Mouse (Mus musculus) midbrain, embryonic 15.5 days (tissue): ENCODE measurements around the gene Prr5l. TPM values are rescaled to one million over a fixed set of nuclear protein-coding genes. Genes with fewer than 3 reads are reported as not detected.
A peak's percentile ranks its signal among the peaks of the same experiment; 100 is the strongest.

Source experiments
- ATAC-seq: fragments of 200-750 bp; cut with Nextera tagmentation; replicated peaks from 2 replicates; pipeline ENCODE4 v1.8.0; 2017; ENCODE audit warnings: moderate TSS enrichment
- H3K27ac ChIP-seq: fragments of 300-500 bp; sonication (generic); 2 replicates; pipeline ENCODE4 v1.5.1; 2015; ENCODE audit warnings: mild to moderate bottlenecking, inconsistent platforms
- H3K27me3 ChIP-seq: fragments of 300-500 bp; sonication (generic); replicated peaks from 2 replicates; pipeline ENCODE4 v1.6.1; 2015; ENCODE audit warnings: inconsistent platforms
- H3K36me3 ChIP-seq: fragments of 300-500 bp; sonication (generic); replicated peaks from 2 replicates; pipeline ENCODE4 v1.6.1; 2015; ENCODE audit warnings: inconsistent platforms
- H3K4me1 ChIP-seq: fragments of 300-500 bp; sonication (generic); 2 replicates; pipeline ENCODE4 v1.6.1; 2015; ENCODE audit warnings: inconsistent platforms
- H3K4me2 ChIP-seq: fragments of 300-500 bp; sonication (generic); 2 replicates; pipeline ENCODE4 v1.6.1; 2015; ENCODE audit warnings: inconsistent platforms, mild to moderate bottlenecking, moderate library complexity
- H3K4me3 ChIP-seq: fragments of 300-500 bp; sonication (generic); 2 replicates; pipeline ENCODE4 v1.5.1; 2015; ENCODE audit warnings: mild to moderate bottlenecking, inconsistent platforms
- H3K9ac ChIP-seq: fragments of 300-500 bp; sonication (generic); 2 replicates; pipeline ENCODE4 v1.6.1; 2015; ENCODE audit warnings: mild to moderate bottlenecking, inconsistent platforms
- H3K9me3 ChIP-seq: fragments of 300-500 bp; sonication (generic); 2 replicates; pipeline ENCODE4 v1.6.1; 2016; ENCODE audit warnings: inconsistent platforms
- WGBS: fragments of 180-500 bp; shearing (Covaris S2); methylation state at CpG from one replicate; pipeline ENCODE4 v1.1.7; 2015; ENCODE audit warnings: mixed read lengths; 5-methylcytosine and 5-hydroxymethylcytosine counted together
- polyA plus RNA-seq: library from polyadenylated mRNA; unstranded; fragments of >200 nt; fragmentation: Nextera tagmentation; extraction: Ambion mirVana; gene quantifications from 2 replicates; pipeline ENCODE4 v1.2.1, GENCODE M21; 2015

The Prr5l gene
- polyA plus RNA-seq, 1 experiment from 2014 or later = 4.8 TPM

DNA sequence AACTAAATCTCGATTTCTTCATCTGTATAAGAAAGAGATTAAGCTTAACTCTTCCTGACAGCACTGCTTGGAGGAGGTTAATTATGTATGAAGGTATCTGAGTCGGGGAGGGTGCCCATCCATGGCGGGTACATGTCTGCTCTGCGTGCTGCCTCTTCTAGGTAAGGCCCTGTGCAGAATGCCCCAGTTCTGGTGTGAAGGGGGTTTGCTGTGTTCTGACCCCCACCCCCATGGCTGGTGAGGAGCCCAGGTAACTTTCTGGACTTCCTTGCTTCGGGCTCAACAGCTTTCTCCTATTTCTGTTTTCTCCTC lies 23.5 kb upstream of the Prr5l start:
- Histone ChIP-seq H3K9me3 (no peaks in the 10 kb centered on the region), H3K27ac (peak overlapping the region; percentile 54), H3K4me1 (peaks cover 12% of the 10 kb centered on the region), H3K27me3 (no peaks in the 10 kb centered on the region), H3K4me3 (no peak overlapping the region; the same call in 1 of the 2 replicates), H3K9ac (peak overlapping the region; percentile 4; the same call in 1 of the 2 replicates), H3K4me2 (peak overlapping the region; percentile 42), H3K36me3 (no peaks in the 10 kb centered on the region)
- peak; percentile 61 for ATAC-seq
- WGBS = 39% methylated on average over 5 of the region's 5 CpGs

DNA sequence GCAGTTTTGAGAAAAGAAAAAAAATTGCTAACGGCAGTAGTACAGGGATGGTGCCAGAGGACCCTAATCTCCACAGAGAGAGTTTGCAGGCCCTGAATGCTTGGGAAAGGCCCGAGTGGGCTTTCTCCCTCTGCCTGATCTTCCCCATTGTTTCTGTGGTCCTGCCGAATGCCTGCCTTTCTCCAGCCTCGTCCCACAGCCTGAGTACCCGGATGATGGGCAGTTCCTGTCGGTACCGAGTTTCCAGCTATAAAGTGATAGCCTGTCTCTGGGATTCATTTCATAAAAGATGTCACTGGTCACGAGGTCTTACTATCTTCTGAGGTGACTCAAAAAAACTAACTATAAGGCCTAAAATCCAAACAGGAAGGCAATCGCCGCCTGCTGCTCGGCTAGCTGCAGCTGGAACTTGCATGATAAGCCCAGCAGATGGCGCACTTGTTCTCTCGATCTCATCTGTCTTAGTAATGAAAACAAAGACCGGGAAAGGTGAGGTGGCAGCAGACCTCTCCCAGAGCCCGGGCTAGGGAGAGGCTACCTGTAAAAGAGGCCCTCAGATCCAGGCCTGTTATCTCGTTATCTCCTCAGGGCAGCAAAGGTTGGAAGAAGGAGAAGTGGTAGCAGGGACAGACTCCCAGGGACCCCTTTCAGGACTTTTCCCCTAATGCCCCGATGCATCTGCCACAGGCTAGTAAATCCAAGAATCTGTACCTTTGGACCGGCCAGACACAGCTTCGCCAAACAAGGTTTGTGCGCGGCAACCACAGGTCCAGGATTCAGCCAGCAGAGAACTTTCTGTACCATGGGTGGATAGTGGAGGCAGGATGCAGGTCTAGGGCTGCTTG lies 22.9 kb upstream of the Prr5l start:
- Histone ChIP-seq H3K4me3 (peak overlapping the region; percentile 9; the same call in 1 of the 2 replicates), H3K4me1 (peaks cover 12% of the 10 kb centered on the region), H3K27ac (peak overlapping the region; percentile 54), H3K4me2 (peak overlapping the region; percentile 42), H3K9ac (peak overlapping the region; percentile 4; the same call in 1 of the 2 replicates), H3K36me3 (no peaks in the 10 kb centered on the region; the same call in 1 of the 2 replicates), H3K27me3 (no peaks in the 10 kb centered on the region), H3K9me3 (no peaks in the 10 kb centered on the region)
- ATAC-seq = peak; percentile 86
- WGBS = 11% methylated on average over 21 of the region's 21 CpGs

GRCm38 (mm10) chr2:101902196-101902595 lies 19.4 kb upstream of the Prr5l start:
- Histone ChIP-seq H3K4me3 (no peak overlapping the region), H3K36me3 (no peaks in the 10 kb centered on the region; the same call in 1 of the 2 replicates), H3K27me3 (no peaks in the 10 kb centered on the region), H3K4me2 (no peak overlapping the region), H3K27ac (no peak overlapping the region), H3K9me3 (no peaks in the 10 kb centered on the region), H3K4me1 (peaks cover 10% of the 10 kb centered on the region), H3K9ac (no peak overlapping the region)
- ATAC-seq = no peak
- 77% methylated on average over 4 of the region's 4 CpGs for whole genome bisulfite sequencing

- no peaks in the 10 kb centered on the region for H3K27me3 ChIP-seq
- ATAC-seq = peak; percentile 41; the same call in 1 of the 2 replicates
- H3K4me2 ChIP-seq = no peak overlapping the region
- no peaks in the 10 kb centered on the region for H3K9me3 ChIP-seq
- H3K4me1 ChIP-seq = peaks cover 7% of the 10 kb centered on the region
- H3K9ac ChIP-seq = no peak overlapping the region
- H3K4me3 ChIP-seq = no peak overlapping the region
- no peaks in the 10 kb centered on the region; the same call in 1 of the 2 replicates for H3K36me3 ChIP-seq
- no peak overlapping the region for H3K27ac ChIP-seq
- 69% methylated on average over 10 of the region's 10 CpGs for WGBS
Observed at GRCm38 (mm10) chr2:101896425-101897204, 13.8 kb upstream of the Prr5l start.

- Histone ChIP-seq H3K27me3 (no peaks in the 10 kb centered on the region), H3K27ac (no peak overlapping the region), H3K9ac (no peak overlapping the region), H3K9me3 (no peaks in the 10 kb centered on the region), H3K4me1 (peaks cover 9% of the 10 kb centered on the region), H3K4me3 (no peak overlapping the region), H3K36me3 (no peaks in the 10 kb centered on the region), H3K4me2 (no peak overlapping the region)
- 96% methylated on average over 3 of the region's 3 CpGs for WGBS
- ATAC-seq = no peak
Observed at GRCm38 (mm10) chr2:101894126-101894525, 11.3 kb upstream of the Prr5l start.

DNA sequence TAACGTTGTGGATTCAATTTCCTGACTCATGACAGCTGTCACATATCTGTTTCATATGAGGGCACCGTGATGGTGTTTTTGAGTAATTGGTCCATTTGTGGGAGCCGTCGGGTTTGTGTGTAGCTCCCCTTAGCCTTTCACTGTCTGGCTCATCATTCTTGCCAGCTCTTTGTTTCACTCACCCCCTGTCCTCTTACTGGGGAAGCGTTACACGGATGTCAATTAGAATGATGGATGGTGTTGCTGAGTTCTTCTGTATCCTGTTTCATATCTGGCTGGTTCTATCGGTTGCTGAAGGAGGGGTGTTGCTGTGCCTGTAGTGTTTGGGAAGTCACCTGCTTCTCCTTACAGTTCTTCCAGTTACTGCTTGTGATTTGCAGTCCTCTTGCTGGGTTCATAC lies 8.3 kb upstream of the Prr5l start:
- no peak for ATAC-seq
- peaks cover 14% of the 10 kb centered on the region for H3K4me1 ChIP-seq
- H3K36me3 ChIP-seq = no peaks in the 10 kb centered on the region
- H3K9me3 ChIP-seq = no peaks in the 10 kb centered on the region
- H3K27me3 ChIP-seq = no peaks in the 10 kb centered on the region
- WGBS = 69% methylated on average over 7 of the region's 7 CpGs
- no peak overlapping the region for H3K4me2 ChIP-seq
- H3K27ac ChIP-seq = no peak overlapping the region
- H3K9ac ChIP-seq = no peak overlapping the region
- H3K4me3 ChIP-seq = no peak overlapping the region

DNA sequence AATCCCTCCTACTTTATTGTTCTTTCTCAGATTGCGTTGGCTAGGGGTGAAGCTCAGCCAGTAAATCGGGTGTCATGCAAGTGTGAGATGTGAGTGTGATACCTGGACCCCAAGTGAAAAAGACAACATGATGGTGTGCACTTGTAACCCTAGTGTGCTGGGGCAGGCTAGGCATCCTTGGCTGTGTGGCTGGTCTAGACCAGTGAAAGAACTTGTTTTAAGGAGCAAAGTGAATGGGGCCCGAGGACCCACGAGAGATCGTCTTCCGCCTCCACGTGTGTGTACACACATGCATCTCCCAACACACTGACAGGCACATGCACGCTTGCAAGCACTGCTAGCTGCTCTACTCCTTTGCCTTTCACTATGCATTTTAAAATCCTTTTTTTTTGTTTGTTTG lies 6.1 kb upstream of the Prr5l start:
- H3K36me3 ChIP-seq = no peaks in the 10 kb centered on the region
- H3K27me3 ChIP-seq = no peaks in the 10 kb centered on the region
- H3K9me3 ChIP-seq = no peaks in the 10 kb centered on the region
- WGBS = 96% methylated on average over 8 of the region's 8 CpGs
- H3K4me2 ChIP-seq = no peak overlapping the region
- no peak for ATAC-seq
- H3K27ac ChIP-seq = no peak overlapping the region
- H3K4me1 ChIP-seq = peaks cover 19% of the 10 kb centered on the region
- no peak overlapping the region for H3K4me3 ChIP-seq
- no peak overlapping the region for H3K9ac ChIP-seq

DNA sequence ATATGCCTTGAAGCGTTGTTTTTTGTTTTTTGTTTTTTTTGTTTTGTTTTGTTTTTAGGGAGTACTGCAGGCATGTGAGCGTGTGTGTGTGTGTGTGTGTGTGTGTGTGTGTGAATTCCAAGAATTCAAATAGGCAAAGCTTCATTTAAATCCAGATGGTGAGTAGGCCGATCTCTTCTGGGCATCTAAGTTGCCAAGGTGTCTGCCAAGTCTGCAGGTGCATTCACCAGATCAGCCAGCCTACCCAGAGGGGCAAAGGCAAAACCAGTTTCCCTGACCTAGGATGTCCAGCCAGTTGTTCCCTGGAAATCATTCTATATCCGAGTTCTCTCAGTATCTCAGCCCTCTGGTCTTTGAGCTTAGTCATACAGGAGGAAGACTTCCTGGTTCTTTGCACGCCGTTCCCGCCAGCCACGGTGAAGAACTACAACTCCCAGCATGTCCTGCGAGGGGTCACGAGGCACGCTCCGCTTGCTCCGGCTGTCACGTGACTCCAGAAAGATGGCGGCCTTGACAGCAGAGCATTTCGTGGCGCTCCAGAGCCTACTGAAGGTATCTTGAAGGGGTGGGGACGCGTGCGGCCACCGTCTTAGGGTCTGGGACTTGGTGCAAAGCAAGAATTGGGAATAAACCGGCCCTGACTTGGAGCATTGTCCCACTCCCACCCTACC lies 3.1 kb upstream of the Prr5l start, which contains the start of gene Commd9:
Gene Commd9, plus strand, starts transcription at position 480 of the 671 bp plus-strand sequence.
- H3K36me3 ChIP-seq = no peaks in the 10 kb centered on the region
- 11% methylated on average over 22 of the region's 22 CpGs for WGBS
- H3K4me1 ChIP-seq = peaks cover 16% of the 10 kb centered on the region
- H3K4me2 ChIP-seq = peak within 1 kb of the TSS; percentile 60
- ATAC-seq = peak; percentile 97
- H3K27ac ChIP-seq = peak within 1 kb of the TSS; percentile 76
- H3K4me3 ChIP-seq = peak within 1 kb of the TSS; percentile 65
- H3K9ac ChIP-seq = peak within 1 kb of the TSS; percentile 67
- H3K9me3 ChIP-seq = no peaks in the 10 kb centered on the region
- no peaks in the 10 kb centered on the region for H3K27me3 ChIP-seq

DNA sequence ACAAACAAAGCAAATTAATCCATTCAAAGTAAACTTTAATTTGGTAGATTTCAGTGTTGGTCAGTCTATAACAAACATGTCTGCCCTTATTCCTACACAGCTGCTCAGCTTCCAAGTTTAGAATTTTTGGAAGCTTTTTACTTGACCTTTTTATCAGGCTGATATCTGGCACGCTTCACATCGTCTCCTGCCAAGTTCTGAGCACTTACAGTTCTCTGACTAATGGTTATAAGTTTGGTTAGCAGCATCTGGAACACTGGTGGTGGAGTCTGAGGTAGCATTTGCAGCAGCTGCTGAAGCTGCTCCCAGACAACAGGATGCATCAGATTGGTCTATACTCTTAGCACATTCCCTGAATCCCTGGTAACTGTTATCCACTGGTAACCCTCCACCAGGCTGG lies 1.5 kb upstream of the Prr5l start:
- Histone ChIP-seq H3K4me2 (no peak overlapping the region), H3K4me3 (no peak overlapping the region), H3K36me3 (no peaks in the 10 kb centered on the region), H3K27ac (no peak overlapping the region), H3K27me3 (no peaks in the 10 kb centered on the region), H3K4me1 (peaks cover 16% of the 10 kb centered on the region), H3K9me3 (no peaks in the 10 kb centered on the region), H3K9ac (no peak overlapping the region)
- no peak for ATAC-seq
- 90% methylated on average over 2 of the region's 2 CpGs for WGBS

DNA sequence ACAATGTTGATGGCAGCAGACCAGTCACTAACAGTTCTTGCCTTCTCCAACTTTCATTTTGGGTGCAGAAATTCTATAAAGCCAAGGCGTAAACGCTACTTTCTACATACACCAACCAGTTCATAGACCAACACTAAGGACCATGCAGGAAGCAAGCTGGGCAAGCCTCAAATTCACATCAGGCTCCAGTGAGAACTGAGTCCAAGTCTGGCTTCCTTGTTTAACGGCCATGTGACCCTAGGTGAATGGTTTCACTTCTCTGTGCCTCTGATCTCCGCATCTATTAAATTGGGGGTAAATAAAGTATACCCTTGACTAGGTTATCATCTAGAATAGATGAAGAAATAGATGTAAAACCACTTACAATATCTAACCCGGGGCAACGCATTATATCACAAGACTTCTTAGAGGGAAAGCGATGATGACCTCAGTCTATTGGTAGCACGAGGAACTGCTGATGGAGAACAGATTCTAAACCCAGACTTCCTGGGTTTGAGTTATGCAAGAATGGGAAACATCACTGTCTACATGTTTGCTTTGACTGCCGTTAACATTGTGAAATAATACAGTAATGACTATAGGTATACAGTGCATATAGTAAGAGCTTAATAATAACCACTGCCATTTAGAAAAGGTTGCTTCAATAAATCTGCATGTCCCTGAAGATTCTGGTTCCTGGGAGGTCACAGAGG lies 1.2 kb downstream of the Prr5l start:
- 92% methylated on average over 9 of the region's 9 CpGs for WGBS
- Histone ChIP-seq H3K9ac (no peak overlapping the region), H3K27ac (no peak overlapping the region), H3K36me3 (no peaks in the 10 kb centered on the region), H3K4me2 (no peak overlapping the region), H3K4me3 (no peak overlapping the region), H3K9me3 (no peaks in the 10 kb centered on the region), H3K4me1 (peaks cover 7% of the 10 kb centered on the region), H3K27me3 (no peaks in the 10 kb centered on the region)
- no peak for ATAC-seq

DNA sequence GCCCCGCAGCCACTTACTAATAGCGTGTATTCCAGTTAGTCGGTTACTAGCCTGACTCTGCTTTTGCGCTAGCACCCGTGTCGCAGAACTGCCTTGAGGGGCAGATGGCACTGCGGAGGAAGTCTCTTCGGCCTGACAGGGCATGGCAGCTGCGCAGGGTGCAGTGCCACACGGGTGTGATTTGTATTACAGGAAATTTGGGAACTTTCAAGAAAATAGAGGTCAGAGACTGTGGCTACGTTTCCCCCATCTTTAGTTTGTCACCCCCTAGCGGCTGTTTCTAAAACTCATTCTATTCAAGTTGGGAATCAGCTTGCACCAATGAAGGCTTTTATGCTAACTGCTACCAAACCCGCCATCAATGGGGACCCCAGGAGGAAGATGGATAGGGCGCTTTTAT lies 11.6 kb downstream of the Prr5l start:
- no peak overlapping the region for H3K4me3 ChIP-seq
- WGBS = 34% methylated on average over 14 of the region's 14 CpGs
- no peaks in the 10 kb centered on the region for H3K36me3 ChIP-seq
- ATAC-seq = no peak
- no peaks in the 10 kb centered on the region for H3K27me3 ChIP-seq
- no peaks in the 10 kb centered on the region for H3K4me1 ChIP-seq
- no peaks in the 10 kb centered on the region for H3K9me3 ChIP-seq
- H3K27ac ChIP-seq = no peak overlapping the region
- H3K9ac ChIP-seq = no peak overlapping the region
- H3K4me2 ChIP-seq = no peak overlapping the region; the same call in 1 of the 2 replicates
